Mouse (Mus musculus) kidney, adult 2 months (tissue): Measurements from ENCODE around the gene Fth1. TPM values are rescaled to one million over a fixed set of nuclear protein-coding genes. Genes with fewer than 3 reads are reported as not detected.
A peak's percentile ranks its signal among the peaks of the same experiment; 100 is the strongest.

Source experiments
- DNase-seq: peaks from one replicate; pipeline ENCODE4 v3.0.0; 2021
- H3K27ac ChIP-seq: fragments of 200-500 bp; 2 replicates; pipeline ENCODE4 v1.5.1; 2012; ENCODE audit warnings: low read depth, low read length, control low read depth, inconsistent platforms; ENCODE audit not compliant: insufficient read depth
- H3K27me3 ChIP-seq: fragments of 200-500 bp; replicated peaks from 2 replicates; pipeline ENCODE4 v1.6.1; 2012; ENCODE audit warnings: mild to moderate bottlenecking, moderate library complexity, low read length, inconsistent platforms; ENCODE audit not compliant: control insufficient read depth, insufficient read depth
- H3K36me3 ChIP-seq: fragments of 200-500 bp; 2 replicates; pipeline ENCODE4 v1.6.1; 2012; ENCODE audit warnings: mild to moderate bottlenecking, moderate library complexity, low read length, inconsistent platforms; ENCODE audit not compliant: control insufficient read depth, insufficient read depth
- H3K4me1 ChIP-seq: fragments of 200-500 bp; 2 replicates; pipeline ENCODE4 v1.6.1; 2011; ENCODE audit warnings: low read length; ENCODE audit not compliant: control insufficient read depth, insufficient read depth
- H3K4me3 ChIP-seq: fragments of 200-500 bp; 2 replicates; pipeline ENCODE4 v1.5.1; 2011; ENCODE audit warnings: mild to moderate bottlenecking, low read depth, low read length, control low read depth; ENCODE audit not compliant: insufficient read depth
- CTCF ChIP-seq: fragments of 200-500 bp; conservative IDR thresholded peaks from 2 replicates; pipeline ENCODE4 v1.5.1; 2011; ENCODE audit warnings: low read depth, mild to moderate bottlenecking, control low read depth, low read length, moderate library complexity, mixed read lengths; ENCODE audit not compliant: insufficient read depth, insufficient read length
- POLR2A ChIP-seq: fragments of 200-500 bp; IDR thresholded peaks from one replicate; pipeline ENCODE4 v1.6.1; 2011; ENCODE audit warnings: low read depth, low read length, control low read depth
- WGBS: fragments of 180-500 bp; shearing (Covaris S2); methylation state at CpG from one replicate; pipeline ENCODE4 v1.1.7; 2018; 5-methylcytosine and 5-hydroxymethylcytosine counted together
- polyA plus RNA-seq: library from polyadenylated mRNA; depleted of rRNA; stranded (reverse); fragments of >200 nt; gene quantifications from 2 replicates; pipeline ENCODE4 v1.2.3, GENCODE M21; 2012

The Fth1 gene
- polyA plus RNA-seq, 1 experiment = 8,110 TPM

GRCm38 (mm10) chr19:9939841-9940240 lies 40.6 kb upstream of the Fth1 start:
- H3K27ac ChIP-seq = no peak overlapping the region
- no peaks in the 10 kb centered on the region for H3K36me3 ChIP-seq
- 80% methylated on average over 7 of the region's 7 CpGs for WGBS
- no peak overlapping the region for H3K4me3 ChIP-seq
- peaks cover 5% of the 10 kb centered on the region; the same call in 1 of the 2 replicates for H3K4me1 ChIP-seq
- no peaks in the 10 kb centered on the region for H3K27me3 ChIP-seq
- TF ChIP-seq CTCF (no peak), POLR2A (no peak)
- no peak for DNase-seq

GRCm38 (mm10) chr19:9940903-9941302 lies 39.5 kb upstream of the Fth1 start:
- Histone ChIP-seq H3K27ac (no peak overlapping the region), H3K36me3 (no peaks in the 10 kb centered on the region), H3K4me1 (peaks cover under 1% of the 10 kb centered on the region; the same call in 1 of the 2 replicates), H3K4me3 (no peak overlapping the region), H3K27me3 (no peaks in the 10 kb centered on the region)
- TF ChIP-seq POLR2A (no peak), CTCF (no peak)
- no peak for DNase-seq
- 70% methylated on average over 4 of the region's 4 CpGs for WGBS

- WGBS = 65% methylated on average over 1 of the region's 1 CpGs
- TF ChIP-seq POLR2A (no peak), CTCF (no peak)
- Histone ChIP-seq H3K27ac (no peak overlapping the region), H3K27me3 (no peaks in the 10 kb centered on the region), H3K36me3 (no peaks in the 10 kb centered on the region), H3K4me1 (no peaks in the 10 kb centered on the region; the same call in 1 of the 2 replicates), H3K4me3 (no peak overlapping the region)
- peak; percentile 53 for DNase-seq
These were observed 38.6 kb upstream of the Fth1 start for GRCm38 (mm10) chr19:9941809-9942208.

GRCm38 (mm10) chr19:9942539-9943533 lies 37.6 kb upstream of the Fth1 start:
- 50% methylated on average over 10 of the region's 10 CpGs for WGBS
- no peaks in the 10 kb centered on the region; the same call in 1 of the 2 replicates for H3K4me1 ChIP-seq
- no peak for DNase-seq
- H3K36me3 ChIP-seq = no peaks in the 10 kb centered on the region
- no peaks in the 10 kb centered on the region for H3K27me3 ChIP-seq
- no peak overlapping the region for H3K27ac ChIP-seq
- TF ChIP-seq POLR2A = no peak
- no peak for TF ChIP-seq CTCF
- no peak overlapping the region for H3K4me3 ChIP-seq

GRCm38 (mm10) chr19:9945800-9946564 lies 34.4 kb upstream of the Fth1 start:
- no peak overlapping the region for H3K27ac ChIP-seq
- DNase-seq = no peak
- 92% methylated on average over 8 of the region's 8 CpGs for WGBS
- no peaks in the 10 kb centered on the region for H3K27me3 ChIP-seq
- no peak for TF ChIP-seq CTCF
- TF ChIP-seq POLR2A = no peak
- H3K4me3 ChIP-seq = no peak overlapping the region
- H3K4me1 ChIP-seq = no peaks in the 10 kb centered on the region; the same call in 1 of the 2 replicates
- H3K36me3 ChIP-seq = no peaks in the 10 kb centered on the region

GRCm38 (mm10) chr19:9946986-9947385 lies 33.4 kb upstream of the Fth1 start:
- TF ChIP-seq CTCF (no peak), POLR2A (no peak)
- H3K36me3 ChIP-seq = no peaks in the 10 kb centered on the region
- DNase-seq = peak; percentile 77
- H3K4me3 ChIP-seq = no peak overlapping the region
- H3K27me3 ChIP-seq = no peaks in the 10 kb centered on the region
- no peaks in the 10 kb centered on the region; the same call in 1 of the 2 replicates for H3K4me1 ChIP-seq
- peak overlapping the region; percentile 27; the same call in 1 of the 2 replicates for H3K27ac ChIP-seq
- WGBS = 28% methylated on average over 3 of the region's 3 CpGs

GRCm38 (mm10) chr19:9952390-9952789 lies 28.0 kb upstream of the Fth1 start:
- no peak overlapping the region for H3K27ac ChIP-seq
- DNase-seq = no peak
- H3K4me3 ChIP-seq = no peak overlapping the region
- 75% methylated on average over 3 of the region's 3 CpGs for WGBS
- TF ChIP-seq CTCF (no peak), POLR2A (no peak)
- H3K4me1 ChIP-seq = peaks cover 9% of the 10 kb centered on the region; the same call in 1 of the 2 replicates
- no peaks in the 10 kb centered on the region for H3K36me3 ChIP-seq
- no peaks in the 10 kb centered on the region for H3K27me3 ChIP-seq
